Mouse (Mus musculus): Measurements from ENCODE around the gene Fxyd2. TPM values are rescaled to one million over a fixed set of nuclear protein-coding genes. Genes with fewer than 3 reads are reported as not detected.

Gene Fxyd2
- polyA plus RNA-seq, 1 experiment from 2014 or later = 1.5 TPM

DNA sequence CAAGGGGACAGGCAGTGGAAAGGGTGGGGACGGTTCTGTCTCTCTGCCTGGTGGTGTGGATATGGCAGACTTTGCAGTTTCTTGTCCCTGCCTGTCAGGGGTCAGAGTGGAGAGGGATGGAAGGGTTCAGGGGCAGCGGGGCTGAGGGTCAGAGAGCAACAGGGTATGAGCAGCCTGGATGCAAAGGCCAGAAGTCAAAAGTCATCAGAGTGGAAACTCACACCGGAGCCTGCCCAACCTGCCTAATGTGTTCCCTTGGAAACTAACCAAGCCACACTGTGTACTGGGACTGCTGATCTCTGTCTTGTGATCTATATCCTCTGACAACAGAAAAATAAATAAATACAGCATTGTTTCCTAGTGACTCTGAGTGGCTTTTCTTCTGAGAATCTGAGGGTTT lies 3.7 kb upstream of the Fxyd2 start:
- Histone ChIP-seq H3K4me3 (no peak overlapping the region), H3K36me3 (no peaks in the 10 kb centered on the region), H3K27me3 (replicated peaks) (peaks cover 17% of the 10 kb centered on the region; the same call in 1 of the 2 replicates), H3K4me2 (no peak overlapping the region), H3K9me3 (replicated peaks) (no peaks in the 10 kb centered on the region), H3K9ac (no peak overlapping the region), H3K4me1 (no peaks in the 10 kb centered on the region), H3K27ac (no peak overlapping the region)
- WGBS (ENCODE audit: insufficient replicate concordance) = 45% methylated on average over 3 of the region's 3 CpGs
- ATAC-seq = no peak

DNA sequence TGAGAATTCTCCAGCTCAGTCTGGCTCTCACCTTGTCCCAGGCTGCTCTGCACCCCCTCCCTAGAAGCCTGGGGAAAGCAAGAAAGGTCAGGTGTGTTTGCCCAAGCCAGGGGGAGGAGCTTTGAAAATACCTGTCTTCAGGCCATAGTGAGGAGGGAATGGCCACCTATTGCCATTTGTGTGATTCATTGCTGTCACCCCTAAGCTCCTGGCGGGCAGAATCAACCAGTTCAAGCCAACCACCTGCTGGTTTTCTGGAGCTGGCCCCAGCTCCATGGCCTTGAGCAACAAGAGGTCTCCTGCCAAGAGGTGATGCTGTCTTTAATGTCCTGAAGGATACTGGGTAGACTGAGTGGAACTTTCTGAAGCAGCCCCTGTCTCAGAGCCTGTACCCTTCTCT lies 1.1 kb upstream of the Fxyd2 start:
- Histone ChIP-seq H3K27ac (no peak overlapping the region), H3K9me3 (replicated peaks) (no peaks in the 10 kb centered on the region), H3K27me3 (replicated peaks) (peaks cover 38% of the 10 kb centered on the region), H3K4me2 (no peak overlapping the region), H3K4me3 (no peak overlapping the region), H3K36me3 (no peaks in the 10 kb centered on the region), H3K4me1 (no peaks in the 10 kb centered on the region), H3K9ac (no peak overlapping the region)
- WGBS (ENCODE audit: insufficient replicate concordance) = 45% methylated on average over 1 of the region's 1 CpGs
- ATAC-seq = no peak

DNA sequence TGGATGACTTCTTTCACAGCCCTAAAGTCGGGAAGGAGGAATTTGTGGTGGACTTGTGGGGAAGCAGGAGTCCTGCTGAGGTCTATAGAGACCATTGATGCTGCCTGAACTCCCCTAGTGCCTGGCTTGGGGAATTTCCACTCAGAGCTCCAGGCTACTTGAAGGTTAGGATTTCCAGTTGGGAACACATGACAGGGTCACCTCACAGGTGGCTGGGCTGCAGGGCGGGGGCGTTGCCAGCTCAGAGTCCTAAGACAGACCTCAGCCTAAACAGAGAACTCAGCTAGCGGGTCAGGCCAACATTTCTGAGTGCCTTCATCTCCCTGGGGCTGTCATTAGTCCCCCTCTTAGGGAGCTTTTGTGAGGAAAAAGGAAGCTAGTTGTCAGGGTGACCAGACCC lies 2.4 kb downstream of the Fxyd2 start:
- WGBS (ENCODE audit: insufficient replicate concordance) = 34% methylated on average over 4 of the region's 4 CpGs
- Histone ChIP-seq H3K27me3 (replicated peaks) (peaks cover 55% of the 10 kb centered on the region), H3K4me2 (no peak overlapping the region), H3K27ac (no peak overlapping the region), H3K4me1 (no peaks in the 10 kb centered on the region), H3K4me3 (no peak overlapping the region), H3K9me3 (replicated peaks) (no peaks in the 10 kb centered on the region), H3K36me3 (no peaks in the 10 kb centered on the region), H3K9ac (no peak overlapping the region)
- no peak for ATAC-seq

DNA sequence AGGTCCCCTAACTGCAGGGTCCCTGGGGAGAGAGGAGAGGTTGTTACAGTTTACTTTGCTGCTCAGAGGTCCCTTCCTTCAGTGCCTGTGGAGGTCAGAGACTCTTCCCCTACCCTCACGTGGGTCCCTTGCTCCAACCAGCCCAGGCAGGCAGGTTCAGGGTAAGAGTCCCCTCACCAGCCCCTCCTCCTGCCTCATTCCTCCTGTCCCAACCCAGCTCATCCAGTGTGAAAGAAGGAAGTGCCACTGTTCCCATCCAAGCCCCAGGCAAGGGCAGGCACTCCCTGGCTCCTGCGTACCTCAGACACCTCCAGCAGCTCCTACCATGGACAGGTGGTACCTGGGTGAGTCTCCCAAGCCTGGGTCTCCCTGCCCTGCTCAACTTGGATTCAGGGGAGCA lies 3.5 kb downstream of the Fxyd2 start:
- Histone ChIP-seq H3K9me3 (replicated peaks) (no peaks in the 10 kb centered on the region), H3K4me1 (no peaks in the 10 kb centered on the region), H3K4me3 (no peak overlapping the region), H3K9ac (no peak overlapping the region), H3K4me2 (no peak overlapping the region), H3K27ac (no peak overlapping the region), H3K36me3 (no peaks in the 10 kb centered on the region), H3K27me3 (replicated peaks) (peaks cover 59% of the 10 kb centered on the region)
- no peak for ATAC-seq
- WGBS (ENCODE audit: insufficient replicate concordance) = 36% methylated on average over 2 of the region's 2 CpGs

DNA sequence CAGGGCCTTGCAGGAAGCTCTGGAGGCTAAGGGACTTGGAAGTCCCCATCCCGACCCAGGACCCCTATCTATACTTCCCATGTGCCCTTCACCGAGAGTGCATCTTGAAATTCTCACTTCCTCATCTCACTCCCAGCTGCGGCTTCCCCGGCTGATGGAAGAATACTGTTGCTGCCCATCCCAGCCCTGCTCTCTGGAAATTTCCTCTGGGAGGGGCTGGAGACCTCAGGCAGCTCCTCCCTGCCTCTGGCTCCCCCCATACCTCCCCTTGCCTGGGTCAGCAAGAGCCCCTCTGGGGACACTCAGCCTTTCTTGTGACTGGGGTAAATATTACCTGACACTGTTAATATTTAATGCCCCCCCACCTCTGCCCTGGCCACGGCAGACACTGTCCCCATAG lies 6.2 kb downstream of the Fxyd2 start:
- H3K4me1 ChIP-seq = no peaks in the 10 kb centered on the region
- WGBS (ENCODE audit: insufficient replicate concordance) = 19% methylated on average over 5 of the region's 5 CpGs
- no peak overlapping the region for H3K4me3 ChIP-seq
- no peak overlapping the region for H3K4me2 ChIP-seq
- H3K27ac ChIP-seq = no peak overlapping the region
- H3K27me3 ChIP-seq (replicated peaks) = peaks cover 50% of the 10 kb centered on the region
- no peaks in the 10 kb centered on the region for H3K9me3 ChIP-seq (replicated peaks)
- H3K9ac ChIP-seq = no peak overlapping the region
- no peaks in the 10 kb centered on the region for H3K36me3 ChIP-seq
- ATAC-seq = no peak

DNA sequence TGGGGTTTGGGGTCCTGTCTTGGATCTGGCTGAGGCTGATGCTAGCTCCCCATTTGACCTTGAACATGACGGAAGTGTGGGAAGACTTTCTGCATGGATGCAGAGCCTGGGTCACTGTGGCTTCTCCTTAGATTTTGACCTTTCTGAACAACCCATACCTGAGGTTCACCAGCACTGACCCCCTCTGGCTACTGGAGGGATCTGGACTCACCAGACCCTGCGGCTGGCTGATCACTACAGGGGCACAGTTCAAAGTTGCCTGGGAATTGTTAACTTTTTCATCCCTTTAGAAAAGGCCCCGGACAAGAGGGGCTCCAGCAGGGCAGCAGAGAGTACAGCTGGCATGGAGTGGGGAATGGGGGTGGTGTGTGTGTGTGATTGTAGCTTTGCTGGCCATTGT lies 7.3 kb downstream of the Fxyd2 start:
- 68% methylated on average over 3 of the region's 3 CpGs for WGBS (ENCODE audit: insufficient replicate concordance)
- H3K9me3 ChIP-seq (replicated peaks) = no peaks in the 10 kb centered on the region
- no peak overlapping the region for H3K27ac ChIP-seq
- no peak overlapping the region for H3K4me3 ChIP-seq
- H3K27me3 ChIP-seq (replicated peaks) = peaks cover 47% of the 10 kb centered on the region
- ATAC-seq = no peak
- H3K9ac ChIP-seq = no peak overlapping the region
- no peak overlapping the region for H3K4me2 ChIP-seq
- H3K36me3 ChIP-seq = no peaks in the 10 kb centered on the region
- no peaks in the 10 kb centered on the region for H3K4me1 ChIP-seq

DNA sequence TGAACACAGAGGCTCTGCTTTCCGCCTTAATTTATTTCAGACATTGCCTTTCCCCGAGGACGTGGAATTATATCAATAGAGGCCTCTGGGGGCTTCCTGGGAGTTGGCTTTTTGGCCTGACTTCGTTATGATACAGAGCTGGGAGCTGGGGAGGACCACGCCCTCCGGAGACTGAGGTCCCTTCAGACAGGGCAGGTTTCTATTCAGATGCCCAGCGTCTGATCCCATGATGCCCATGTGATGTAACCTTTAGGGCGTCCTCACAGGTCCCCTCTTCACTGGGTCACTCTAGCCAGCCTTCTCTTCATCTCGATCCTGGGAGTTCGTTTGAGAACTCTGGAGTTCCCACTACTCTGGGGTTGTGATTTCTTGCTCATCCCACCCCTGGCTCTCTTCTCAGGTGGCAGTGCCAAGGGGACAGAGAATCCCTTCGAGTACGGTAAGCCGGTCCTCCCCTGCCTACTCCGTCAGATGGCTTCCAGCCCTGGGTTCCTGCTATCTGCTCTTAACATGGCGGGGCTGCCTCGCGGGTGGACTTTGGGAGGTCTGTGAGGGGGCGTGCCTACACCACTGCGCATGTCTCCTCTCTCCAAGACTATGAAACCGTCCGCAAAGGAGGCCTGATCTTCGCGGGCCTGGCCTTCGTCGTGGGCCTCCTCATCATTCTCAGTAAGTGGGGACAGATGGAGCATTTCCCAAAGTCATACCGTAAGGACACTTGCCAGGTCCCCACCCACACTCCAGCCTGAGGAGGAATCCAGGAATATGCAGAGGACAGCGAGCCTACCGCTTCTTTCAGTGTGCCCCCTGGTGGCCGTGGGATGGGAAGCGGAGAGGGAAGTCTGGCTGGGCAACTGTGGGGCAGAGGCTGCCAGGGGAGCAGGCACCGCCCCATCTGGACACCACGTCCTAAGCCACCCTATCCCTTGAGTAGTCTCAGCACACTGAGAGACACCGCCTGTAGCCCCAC lies 8.5 kb downstream of the Fxyd2 start:
- H3K27me3 ChIP-seq (replicated peaks) = peaks cover 36% of the 10 kb centered on the region
- 29% methylated on average over 33 of the region's 33 CpGs for WGBS (ENCODE audit: insufficient replicate concordance)
- H3K9me3 ChIP-seq (replicated peaks) = no peaks in the 10 kb centered on the region
- H3K4me2 ChIP-seq = peak overlapping the region; percentile 46
- H3K4me3 ChIP-seq = 0 out of 2 replicates have a peak overlapping the region, but pooled peaks have one; percentile 4
- ATAC-seq = no peak
- H3K27ac ChIP-seq = no peak overlapping the region
- no peak overlapping the region for H3K9ac ChIP-seq
- no peaks in the 10 kb centered on the region for H3K36me3 ChIP-seq
- H3K4me1 ChIP-seq = peaks cover 4% of the 10 kb centered on the region; the same call in 1 of the 2 replicates

DNA sequence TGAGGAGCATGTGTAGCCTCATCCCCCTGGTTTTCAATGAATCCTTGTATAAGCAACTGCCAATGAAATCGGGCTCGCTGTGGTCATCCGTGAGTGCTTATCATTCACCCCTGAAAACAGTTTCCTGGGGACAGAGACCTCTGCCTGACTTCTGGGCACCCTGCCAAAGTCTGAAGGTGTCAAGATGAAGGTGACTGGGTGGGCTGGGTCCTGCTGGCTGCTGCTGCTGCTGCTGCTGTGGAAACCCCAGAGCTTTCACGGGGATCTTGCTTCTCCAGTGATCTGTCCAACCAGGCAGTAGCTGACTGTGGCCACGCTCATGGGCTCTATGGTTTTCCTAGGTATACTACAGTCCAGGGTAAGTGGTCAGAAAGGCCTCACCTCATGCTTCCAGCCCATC lies 10.7 kb downstream of the Fxyd2 start:
- Histone ChIP-seq H3K9me3 (replicated peaks) (no peaks in the 10 kb centered on the region), H3K27ac (no peak overlapping the region), H3K36me3 (no peaks in the 10 kb centered on the region), H3K27me3 (replicated peaks) (0 out of 2 replicates have a peak, but pooled peaks cover 24% of the 10 kb centered on the region), H3K4me1 (peaks cover 4% of the 10 kb centered on the region; the same call in 1 of the 2 replicates), H3K4me2 (no peak overlapping the region), H3K9ac (no peak overlapping the region), H3K4me3 (no peak overlapping the region)
- ATAC-seq = no peak
- 56% methylated on average over 5 of the region's 5 CpGs for WGBS (ENCODE audit: insufficient replicate concordance)

DNA sequence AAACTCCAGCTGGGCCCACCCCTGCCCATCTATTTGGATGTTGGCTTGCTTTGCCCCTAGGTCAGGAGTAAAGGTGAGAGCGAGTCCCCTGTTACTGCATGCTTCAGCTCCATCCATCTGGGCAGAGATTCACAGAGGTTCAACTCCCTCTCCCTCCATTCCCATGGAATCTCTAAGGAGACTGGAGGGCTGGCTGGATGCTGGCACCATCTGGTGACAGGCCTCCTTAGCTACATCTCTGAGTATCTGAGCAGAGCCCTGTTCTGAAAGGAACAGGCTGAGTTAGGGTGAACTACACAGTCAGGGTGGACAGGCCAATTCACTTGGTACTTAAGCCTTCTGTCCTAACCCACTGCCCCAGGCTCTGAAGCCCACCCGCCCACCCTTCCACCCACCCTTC lies 11.1 kb downstream of the Fxyd2 start:
- no peak overlapping the region for H3K27ac ChIP-seq
- H3K9me3 ChIP-seq (replicated peaks) = no peaks in the 10 kb centered on the region
- no peak overlapping the region for H3K4me2 ChIP-seq
- H3K36me3 ChIP-seq = no peaks in the 10 kb centered on the region
- WGBS (ENCODE audit: insufficient replicate concordance) = 54% methylated on average over 2 of the region's 2 CpGs
- H3K4me3 ChIP-seq = no peak overlapping the region
- peaks cover 4% of the 10 kb centered on the region; the same call in 1 of the 2 replicates for H3K4me1 ChIP-seq
- ATAC-seq = no peak
- H3K27me3 ChIP-seq (replicated peaks) = 0 out of 2 replicates have a peak, but pooled peaks cover 24% of the 10 kb centered on the region
- no peak overlapping the region for H3K9ac ChIP-seq

DNA sequence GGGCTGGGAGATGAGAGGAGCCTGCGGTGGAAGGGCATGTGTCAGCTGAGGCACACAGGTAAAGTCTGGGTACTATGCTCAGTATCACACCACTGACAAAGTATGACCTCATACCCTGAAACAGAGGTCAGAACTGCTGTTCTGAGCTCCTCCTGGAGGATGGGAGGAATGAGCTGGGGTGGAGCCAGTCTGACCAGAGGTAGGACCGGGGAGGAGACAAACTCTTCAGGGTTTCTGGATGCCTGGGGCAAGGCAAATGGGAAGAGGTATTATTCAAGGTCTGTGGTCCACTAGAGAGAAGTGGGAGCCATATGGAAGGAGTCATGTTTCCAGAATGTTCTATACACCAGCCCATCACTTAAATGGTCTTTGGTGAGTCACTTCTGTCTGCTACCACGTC lies 11.6 kb downstream of the Fxyd2 start:
- no peak for ATAC-seq
- H3K27me3 ChIP-seq (replicated peaks) = 0 out of 2 replicates have a peak, but pooled peaks cover 19% of the 10 kb centered on the region
- H3K9ac ChIP-seq = no peak overlapping the region
- 71% methylated on average over 3 of the region's 3 CpGs for whole genome bisulfite sequencing (ENCODE audit: insufficient replicate concordance)
- no peak overlapping the region for H3K4me2 ChIP-seq
- no peaks in the 10 kb centered on the region for H3K36me3 ChIP-seq
- H3K4me3 ChIP-seq = no peak overlapping the region
- peaks cover 4% of the 10 kb centered on the region; the same call in 1 of the 2 replicates for H3K4me1 ChIP-seq
- H3K27ac ChIP-seq = no peak overlapping the region
- no peaks in the 10 kb centered on the region for H3K9me3 ChIP-seq (replicated peaks)

DNA sequence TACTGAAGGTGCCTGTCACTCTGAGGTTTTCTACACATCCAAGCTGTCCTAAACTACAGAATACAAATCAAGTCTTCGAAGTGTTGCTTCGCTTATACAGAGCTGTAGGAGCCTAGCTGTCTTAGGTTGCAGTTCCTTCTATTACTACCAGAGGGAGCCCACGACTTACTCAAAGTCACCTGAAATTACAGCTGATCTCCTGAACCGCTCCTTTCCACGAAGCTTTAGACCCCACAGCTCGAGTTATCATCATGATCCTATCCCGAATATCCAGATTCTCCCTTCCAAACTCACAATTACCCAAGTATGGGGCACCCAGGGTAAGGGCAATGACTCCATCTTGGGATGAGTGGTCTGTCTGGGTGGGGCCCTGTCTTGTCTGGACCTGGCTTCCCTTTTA lies 12.3 kb downstream of the Fxyd2 start:
- Histone ChIP-seq H3K4me1 (peaks cover 4% of the 10 kb centered on the region; the same call in 1 of the 2 replicates), H3K9ac (no peak overlapping the region), H3K4me3 (no peak overlapping the region), H3K9me3 (replicated peaks) (no peaks in the 10 kb centered on the region), H3K36me3 (no peaks in the 10 kb centered on the region), H3K27ac (no peak overlapping the region), H3K4me2 (peak overlapping the region; percentile 27), H3K27me3 (replicated peaks) (0 out of 2 replicates have a peak, but pooled peaks cover 17% of the 10 kb centered on the region)
- no peak for ATAC-seq
- WGBS (ENCODE audit: insufficient replicate concordance) = 22% methylated on average over 7 of the region's 7 CpGs

DNA sequence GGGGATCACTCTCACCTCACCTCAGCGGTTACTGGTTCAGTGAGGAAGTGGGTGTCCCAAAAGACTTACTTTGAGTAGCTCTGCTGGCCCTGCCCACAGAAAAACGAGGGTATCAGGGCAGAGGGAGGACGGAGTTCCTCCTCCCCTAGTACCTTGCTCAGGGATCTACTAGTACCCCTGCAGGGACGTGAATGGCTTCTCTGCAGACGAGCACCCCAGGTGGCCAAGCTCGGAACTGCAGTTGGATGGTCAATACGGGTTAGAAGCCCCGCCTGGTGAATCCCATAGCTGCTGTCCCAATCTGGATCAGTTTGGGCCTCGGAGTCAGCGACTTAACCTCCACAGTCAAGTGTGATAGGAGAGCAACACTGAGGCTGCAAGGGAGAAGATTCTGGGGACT lies 12.8 kb downstream of the Fxyd2 start:
- H3K27me3 ChIP-seq (replicated peaks) = 0 out of 2 replicates have a peak, but pooled peaks cover 13% of the 10 kb centered on the region
- no peak overlapping the region for H3K27ac ChIP-seq
- no peak for ATAC-seq
- H3K9me3 ChIP-seq (replicated peaks) = no peaks in the 10 kb centered on the region
- H3K36me3 ChIP-seq = no peaks in the 10 kb centered on the region
- 7% methylated on average over 10 of the region's 10 CpGs for WGBS (ENCODE audit: insufficient replicate concordance)
- peak overlapping the region; percentile 27 for H3K4me2 ChIP-seq
- no peak overlapping the region for H3K9ac ChIP-seq
- H3K4me1 ChIP-seq = peaks cover 4% of the 10 kb centered on the region; the same call in 1 of the 2 replicates
- H3K4me3 ChIP-seq = no peak overlapping the region

All from liver, embryonic 12.5 days (tissue).